Mouse (Mus musculus) T-helper 17 cell (primary cell): ENCODE measurements around the gene Hdx.

ENCODE experiments used
- in situ Hi-C, 2 experiments: fragments of 300-600 bp; cut with MboI, MseI; formaldehyde crosslinking; loops; 1 replicate in 1 of 2; 2 replicates in 1 of 2; pipeline ENCODE4 v1.15.1; 2025; ENCODE audit warnings: high pct_unique_total_duplicates in 2 of 2

Hdx gene

DNA sequence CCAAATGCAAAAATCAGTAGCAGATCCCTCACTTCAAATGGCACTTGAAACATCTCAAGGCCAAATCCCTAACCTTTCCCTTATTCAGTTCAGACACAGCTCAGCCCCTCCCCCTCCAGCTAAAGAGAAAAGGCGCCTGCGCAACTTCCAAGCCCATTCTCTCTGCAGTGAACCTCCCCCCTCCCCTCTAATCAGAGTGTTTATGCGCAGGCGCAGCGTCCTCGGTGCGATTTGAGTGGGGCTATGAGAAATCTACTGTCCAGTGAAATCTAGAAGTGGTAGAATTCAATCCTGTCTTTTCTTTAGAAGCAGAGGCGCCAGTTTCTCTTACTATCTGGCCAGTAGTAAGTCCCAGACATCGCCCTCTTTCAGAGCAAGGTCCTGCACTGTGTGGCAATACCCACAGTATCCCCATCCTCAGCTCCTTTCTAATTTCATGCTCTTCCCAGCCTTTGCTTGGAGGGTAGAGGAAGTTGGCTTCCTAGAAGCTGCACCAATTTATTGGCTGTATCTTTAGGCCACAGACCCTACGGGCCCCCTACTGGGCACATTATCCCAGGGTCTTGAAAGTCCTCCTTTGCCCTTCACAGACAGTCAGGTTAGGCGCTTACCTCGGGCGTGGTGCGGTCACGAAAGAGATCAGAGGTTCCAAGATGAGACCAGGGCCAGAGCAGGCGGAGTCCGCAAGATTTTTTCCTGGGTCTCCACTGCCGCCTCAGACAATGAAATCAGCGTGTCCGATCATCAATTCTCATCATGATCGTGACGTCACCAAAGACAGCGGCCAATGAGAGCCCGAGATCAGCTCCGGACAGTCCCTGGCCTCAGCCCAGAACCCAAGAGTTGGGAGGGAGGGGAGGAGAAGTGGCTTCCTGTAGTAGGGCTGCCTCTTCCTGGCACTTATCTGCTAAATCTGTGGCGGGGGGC is at the start of gene Hdx:
Gene Hdx (minus strand): TSS at position 724 of the 927 bp plus-strand sequence.
- in situ Hi-C loops: no loop called here

DNA sequence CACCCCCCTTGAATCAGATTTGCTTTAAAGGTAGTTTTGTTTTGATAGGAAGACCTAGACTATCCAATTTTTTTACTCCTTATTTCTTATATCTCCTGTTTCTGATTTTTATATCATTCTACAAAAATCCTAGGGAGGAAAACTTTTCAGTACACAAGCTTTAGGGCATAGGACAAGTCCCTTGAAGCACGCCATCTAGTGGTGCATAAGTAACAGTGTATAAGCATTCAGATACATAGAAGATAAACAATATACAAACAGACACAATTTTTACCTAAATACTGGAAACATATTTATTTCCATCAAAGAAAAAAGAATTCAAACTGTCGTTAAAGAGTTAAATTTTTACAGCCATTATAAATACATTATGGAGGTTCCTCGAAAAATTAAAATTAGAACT is 11.2 kb downstream of the Hdx start:
- in situ Hi-C loops: loop anchor here in 1 of 2 experiments (10.0 kb wide), 1 partner anchor 1169 kb away; no protein-coding TSS in a partner anchor

DNA sequence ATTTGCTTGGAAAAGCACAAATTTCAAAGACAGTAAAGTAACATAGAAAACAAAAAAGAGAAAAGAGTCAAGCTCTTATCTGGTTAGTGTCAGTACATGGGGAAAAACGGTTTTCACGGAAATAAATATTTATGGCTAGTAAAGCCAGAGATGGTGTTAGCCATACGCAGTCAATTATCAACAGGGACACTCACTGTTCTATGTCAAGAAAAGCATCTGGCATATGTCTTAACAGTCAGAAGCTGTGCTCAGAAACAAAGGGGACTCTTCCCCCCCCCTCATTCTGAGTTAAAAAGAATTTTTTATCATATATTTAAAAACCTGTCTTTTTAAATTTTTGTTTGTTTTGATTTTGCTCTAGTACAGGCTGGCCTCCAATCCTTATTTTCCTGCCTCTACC is 25.2 kb downstream of the Hdx start:
- in situ Hi-C loops: no loop called here

DNA sequence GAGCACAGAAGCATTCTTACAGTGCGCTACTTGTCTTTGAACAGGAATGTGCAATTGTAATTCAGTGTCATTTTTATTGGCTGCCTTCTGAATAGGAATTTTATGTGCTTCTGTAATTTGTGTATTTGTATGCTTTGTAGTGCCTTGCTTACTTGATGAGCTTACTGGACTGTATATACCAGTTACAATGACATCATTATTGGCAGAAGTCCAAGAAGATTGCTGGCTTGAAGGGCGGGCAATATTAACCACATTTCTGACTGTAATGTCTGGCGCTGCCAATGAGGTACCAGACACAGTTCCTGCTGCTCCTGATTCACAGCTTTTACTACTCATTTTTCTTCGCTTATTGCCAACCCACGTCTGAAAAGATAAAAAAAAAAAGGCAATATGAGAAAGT is 36.5 kb downstream of the Hdx start:
- in situ Hi-C loops: no loop called here

DNA sequence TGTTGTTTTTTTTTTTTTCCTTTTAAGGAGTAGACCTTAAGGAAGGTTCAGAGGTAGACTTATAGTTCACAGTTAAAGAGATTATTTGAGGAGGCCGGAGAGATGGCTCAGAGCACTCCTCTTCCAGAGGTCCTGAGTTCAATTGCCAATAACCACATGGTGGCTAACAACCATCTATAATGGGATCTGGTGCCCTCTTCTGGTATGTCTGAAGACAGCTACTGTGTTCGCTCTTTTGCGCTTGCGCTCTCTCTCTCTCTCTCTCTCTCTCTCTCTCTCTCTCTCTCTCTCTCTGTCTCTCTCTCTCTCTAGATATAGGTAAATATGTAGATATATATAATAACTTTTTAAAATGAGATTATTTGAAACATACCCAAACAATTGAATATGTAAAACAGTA is 38.2 kb downstream of the Hdx start:
- in situ Hi-C loops: no loop called here

DNA sequence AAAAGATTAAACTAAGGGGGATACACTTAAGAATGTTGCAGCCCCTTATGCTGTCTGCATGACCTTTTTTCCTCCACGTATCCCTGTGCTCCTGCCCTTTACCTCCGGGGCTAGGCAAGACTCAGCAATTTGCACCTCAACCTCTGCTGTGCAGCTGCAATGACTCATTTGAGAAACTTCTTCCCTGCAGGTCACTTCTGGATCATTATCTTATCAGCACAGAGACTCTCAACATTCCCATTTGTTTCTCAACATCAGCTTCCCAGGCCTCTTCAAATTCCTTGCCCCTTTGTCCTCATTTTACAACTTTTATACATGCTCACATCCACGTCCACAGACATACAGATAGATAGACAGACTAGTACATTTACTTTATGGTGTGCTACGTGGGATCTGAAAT is 51.9 kb downstream of the Hdx start:
- in situ Hi-C loops: loop anchor here in 1 of 2 experiments (25.0 kb wide), 1 partner anchor 433 kb away; no protein-coding TSS in a partner anchor

DNA sequence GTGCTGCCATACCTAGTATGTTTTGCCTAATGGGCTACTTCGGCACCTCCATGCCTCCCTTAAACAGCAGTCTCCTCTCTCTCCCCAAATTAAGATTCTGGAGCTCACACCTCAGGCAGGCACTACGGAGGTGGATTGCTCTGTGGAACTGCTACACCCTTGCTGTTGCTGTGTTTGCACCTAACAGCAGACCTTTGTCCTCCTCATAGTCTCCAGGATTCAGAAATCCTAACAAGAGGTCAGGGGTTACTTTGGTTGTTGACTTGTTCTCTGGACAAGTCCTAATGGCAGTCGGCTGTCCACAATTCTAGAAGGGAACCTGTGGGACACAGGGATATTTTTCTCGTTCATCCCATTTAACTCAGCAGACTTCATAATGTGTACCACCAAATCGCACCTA is 56.3 kb downstream of the Hdx start:
- in situ Hi-C loops: loop anchor here in 1 of 2 experiments (25.0 kb wide), 1 partner anchor 428 kb away; no protein-coding TSS in a partner anchor

DNA sequence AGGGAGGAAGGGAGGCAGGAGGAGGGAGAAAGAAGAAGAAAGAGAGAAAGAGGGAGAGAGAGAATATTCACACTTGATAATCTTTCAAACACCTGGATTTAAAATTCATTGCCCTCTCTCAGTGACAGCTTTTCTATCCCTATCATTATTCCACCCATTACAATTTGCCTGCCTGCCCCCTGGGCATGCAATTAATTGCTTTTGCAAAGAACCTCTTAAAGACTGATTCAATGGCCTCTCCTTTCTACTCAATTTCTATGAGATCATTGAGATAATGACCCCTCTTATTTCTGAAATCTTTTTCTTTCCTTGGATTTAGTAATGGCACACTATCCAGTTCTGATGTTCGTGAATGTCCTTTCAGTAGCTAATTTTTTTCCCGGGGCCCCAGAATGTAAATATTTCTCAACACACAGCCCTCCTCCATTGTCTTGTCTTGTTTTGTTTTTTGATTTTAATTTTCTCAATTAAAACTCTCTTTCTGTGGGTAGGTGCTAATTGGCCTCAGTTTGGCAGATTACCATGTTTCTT is 99.2 kb downstream of the Hdx start:
- in situ Hi-C loops: loop anchor here in 1 of 2 experiments (10.0 kb wide), 1 partner anchor 203 kb away; no protein-coding TSS in a partner anchor

DNA sequence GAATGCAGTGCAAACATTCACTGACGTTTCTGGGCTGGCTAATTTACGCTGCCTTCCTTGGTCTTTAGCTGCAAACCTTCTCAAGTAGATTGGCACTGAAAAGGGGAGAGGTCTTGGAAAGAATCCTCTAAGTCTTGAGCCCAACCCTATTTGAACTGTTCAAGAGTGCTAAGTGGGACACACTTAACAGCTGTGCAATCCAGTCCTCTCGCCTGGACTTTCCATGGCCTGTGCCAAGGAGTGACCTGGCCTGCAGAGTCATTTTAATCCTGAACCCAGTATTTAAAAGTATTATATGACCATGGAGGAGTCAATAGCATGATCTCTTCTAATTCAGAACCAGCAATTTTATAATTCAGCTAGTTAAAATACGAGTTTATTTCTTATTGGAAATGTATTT is 109.3 kb downstream of the Hdx start:
- in situ Hi-C loops: no loop called here

DNA sequence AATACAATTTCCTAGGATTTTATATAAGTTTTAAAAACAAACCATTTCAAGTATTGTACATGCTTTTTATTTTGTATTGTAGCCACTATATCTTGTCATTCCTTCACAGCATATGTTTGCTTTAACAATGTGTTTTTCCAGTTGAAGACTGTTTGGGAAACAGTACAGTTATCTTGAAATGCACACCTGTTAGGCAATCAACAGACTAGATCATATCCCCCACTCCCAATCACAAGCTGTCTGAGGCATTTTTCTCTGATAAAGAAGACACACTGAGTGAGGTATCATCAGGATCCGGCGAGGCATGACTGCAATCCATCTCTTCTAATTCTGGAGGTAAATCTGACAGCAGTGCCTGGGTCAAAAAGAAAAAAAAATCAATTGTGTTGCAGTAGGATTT is 119.8 kb downstream of the Hdx start:
- in situ Hi-C loops: no loop called here

DNA sequence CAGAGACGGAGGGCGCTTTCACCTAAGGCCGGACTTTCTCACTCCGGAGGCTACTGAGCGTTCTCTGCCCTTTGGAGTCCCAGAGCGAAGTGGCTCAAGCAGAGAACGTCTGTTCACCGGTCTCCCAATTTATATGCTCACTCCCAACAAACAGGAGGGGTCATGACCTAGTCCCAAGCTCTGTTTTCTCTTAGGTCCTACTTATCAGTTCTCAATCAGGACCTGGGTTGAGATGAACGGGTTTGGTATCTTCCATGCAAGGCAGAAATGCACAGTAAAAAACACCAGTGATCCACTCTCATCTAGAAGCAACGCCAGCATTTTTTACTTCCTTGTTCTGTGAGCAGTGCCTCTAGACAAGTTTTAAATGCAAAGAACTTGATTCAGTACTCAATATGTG is 159.0 kb downstream of the Hdx start, which contains the start of gene Rps6ka6:
Gene Rps6ka6 (minus strand): TSS at position 101 of the 400 bp plus-strand sequence.
- in situ Hi-C loops: no loop called here
